Mouse (Mus musculus): ENCODE measurements at regions not wholly inside any gene's neighbourhood (a gene's known extent, or its start where the extent isn't known, plus 50 kb on each side); places are given as distances from the start of the nearest gene placed in this dataset.
A peak's percentile ranks its signal among the peaks of the same experiment; 100 is the strongest.

GRCm38 (mm10) chr5:75342599-75342998 lies 190.5 kb downstream of the Pdgfra start:
- DNase-seq (ENCODE audit: low spot score), result no peak

- no peak for DNase-seq (ENCODE audit: low spot score)
Measured at GRCm38 (mm10) chr5:75346836-75347773, 195.0 kb downstream of the Pdgfra start.

GRCm38 (mm10) chr5:75347774-75348116 lies 195.7 kb downstream of the Pdgfra start:
- DNase-seq (ENCODE audit: low spot score), result no peak

GRCm38 (mm10) chr5:75355266-75355665 lies 203.2 kb downstream of the Pdgfra start:
- no peak for DNase-seq (ENCODE audit: low spot score)

GRCm38 (mm10) chr5:75358869-75359268 lies 206.8 kb downstream of the Pdgfra start:
- DNase-seq (ENCODE audit: low spot score), result no peak

GRCm38 (mm10) chr5:75363832-75364231 lies 210.9 kb upstream of the Kit start:
- no peak for DNase-seq (ENCODE audit: low spot score)

GRCm38 (mm10) chr5:75367282-75367681 lies 207.4 kb upstream of the Kit start:
- DNase-seq (ENCODE audit: low spot score), result no peak

- no peak for DNase-seq (ENCODE audit: low spot score)
Measured at GRCm38 (mm10) chr5:75368691-75369090, 206.0 kb upstream of the Kit start.

- no peak for DNase-seq (ENCODE audit: low spot score)
Measured at GRCm38 (mm10) chr5:75372849-75373248, 201.9 kb upstream of the Kit start.

GRCm38 (mm10) chr5:75377311-75378300 lies 197.1 kb upstream of the Kit start:
- DNase-seq (ENCODE audit: low spot score), result peak; percentile 87

- no peak for DNase-seq (ENCODE audit: low spot score)
Measured at GRCm38 (mm10) chr5:75378655-75379054, 196.1 kb upstream of the Kit start.

GRCm38 (mm10) chr5:75380340-75380739 lies 194.4 kb upstream of the Kit start:
- DNase-seq (ENCODE audit: low spot score), result no peak

- no peak for DNase-seq (ENCODE audit: low spot score)
Measured at GRCm38 (mm10) chr5:75382138-75382537, 192.6 kb upstream of the Kit start.

- no peak for DNase-seq (ENCODE audit: low spot score)
Measured at GRCm38 (mm10) chr5:75387886-75388454, 186.7 kb upstream of the Kit start.

GRCm38 (mm10) chr5:75388699-75389260 lies 185.9 kb upstream of the Kit start:
- no peak for DNase-seq (ENCODE audit: low spot score)

GRCm38 (mm10) chr5:75389433-75389971 lies 185.2 kb upstream of the Kit start:
- DNase-seq (ENCODE audit: low spot score), result no peak

- no peak for DNase-seq (ENCODE audit: low spot score)
Measured at GRCm38 (mm10) chr5:75398820-75399219, 175.9 kb upstream of the Kit start.

GRCm38 (mm10) chr5:75401734-75402133 lies 173.0 kb upstream of the Kit start:
- DNase-seq (ENCODE audit: low spot score), result no peak

GRCm38 (mm10) chr5:75402631-75403030 lies 172.1 kb upstream of the Kit start:
- DNase-seq (ENCODE audit: low spot score), result no peak

- no peak for DNase-seq (ENCODE audit: low spot score)
Measured at GRCm38 (mm10) chr5:75403531-75403930, 171.2 kb upstream of the Kit start.

GRCm38 (mm10) chr5:75404601-75405285 lies 170.0 kb upstream of the Kit start:
- DNase-seq (ENCODE audit: low spot score), result no peak
